Mouse (Mus musculus) heart, embryonic 12.5 days (tissue): ENCODE results near the gene Uhrf1bp1. TPM values are rescaled to one million over a fixed set of nuclear protein-coding genes. Genes with fewer than 3 reads are reported as not detected.

Source experiments
- ATAC-seq: fragments of 200-750 bp; cut with Nextera tagmentation; 2 replicates; pipeline ENCODE4 v1.8.0; 2017; ENCODE audit warnings: moderate TSS enrichment, moderate library complexity; ENCODE audit not compliant: insufficient number of reproducible peaks, low FRiP score
- H3K27ac ChIP-seq: fragments of 300-500 bp; sonication (generic); 2 replicates; pipeline ENCODE4 v1.5.1; 2016; ENCODE audit warnings: mild to moderate bottlenecking, moderate library complexity; ENCODE audit not compliant: poor library complexity, severe bottlenecking
- H3K27me3 ChIP-seq: fragments of 300-500 bp; sonication (generic); replicated peaks from 2 replicates; pipeline ENCODE4 v1.6.1; 2016; ENCODE audit warnings: mild to moderate bottlenecking, moderate library complexity
- H3K36me3 ChIP-seq: fragments of 300-500 bp; sonication (generic); 2 replicates; pipeline ENCODE4 v1.6.1; 2016; ENCODE audit warnings: mild to moderate bottlenecking, moderate library complexity
- H3K4me1 ChIP-seq: fragments of 300-500 bp; sonication (generic); replicated peaks from 2 replicates; pipeline ENCODE4 v1.6.1; 2016; ENCODE audit warnings: mild to moderate bottlenecking
- H3K4me2 ChIP-seq: fragments of 300-500 bp; sonication (generic); 2 replicates; pipeline ENCODE4 v1.6.1; 2016; ENCODE audit warnings: mild to moderate bottlenecking, moderate library complexity
- H3K4me3 ChIP-seq: fragments of 300-500 bp; sonication (generic); 2 replicates; pipeline ENCODE4 v1.5.1; 2016; ENCODE audit warnings: mild to moderate bottlenecking
- H3K9ac ChIP-seq: fragments of 300-500 bp; sonication (generic); 2 replicates; pipeline ENCODE4 v1.6.1; 2016; ENCODE audit warnings: mild to moderate bottlenecking, moderate library complexity
- H3K9me3 ChIP-seq: fragments of 300-500 bp; sonication (generic); replicated peaks from 2 replicates; pipeline ENCODE4 v1.6.1; 2016; ENCODE audit warnings: mild to moderate bottlenecking, moderate library complexity
- WGBS: fragments of 180-500 bp; shearing (Covaris S2); methylation state at CpG from one replicate; pipeline ENCODE4 v1.1.7; 2016; 5-methylcytosine and 5-hydroxymethylcytosine counted together
- polyA plus RNA-seq: library from polyadenylated mRNA; unstranded; fragments of >200 nt; fragmentation: Nextera tagmentation; extraction: Ambion mirVana; gene quantifications from 2 replicates; pipeline ENCODE4 v1.2.1, GENCODE M21; 2016

The Uhrf1bp1 gene
- polyA plus RNA-seq, 1 experiment from 2014 or later: 6.4 TPM

- H3K36me3 ChIP-seq: peaks cover 69% of the 10 kb centered on the region
- WGBS: 32% methylated on average over 3 of the region's 3 CpGs
- H3K9ac ChIP-seq: peak overlapping the region; percentile 37; the same call in 1 of the 2 replicates
- H3K9me3 ChIP-seq: no peaks in the 10 kb centered on the region
- H3K4me3 ChIP-seq: no peak overlapping the region
- ATAC-seq: no peak
- peak overlapping the region; percentile 49 for H3K27ac ChIP-seq
- no peak overlapping the region for H3K4me2 ChIP-seq
- peaks cover 9% of the 10 kb centered on the region for H3K4me1 ChIP-seq
- H3K27me3 ChIP-seq: no peaks in the 10 kb centered on the region
Observed at GRCm38 (mm10) chr17:27851076-27851475, 5.2 kb upstream of the Uhrf1bp1 start.

- Histone ChIP-seq H3K27me3 (no peaks in the 10 kb centered on the region), H3K36me3 (peaks cover 24% of the 10 kb centered on the region), H3K4me3 (peak overlapping the region; percentile 71), H3K9ac (peak overlapping the region; percentile 87), H3K9me3 (no peaks in the 10 kb centered on the region), H3K4me1 (peaks cover 38% of the 10 kb centered on the region), H3K4me2 (peak overlapping the region; percentile 88), H3K27ac (peak overlapping the region; percentile 68)
- ATAC-seq: peak; percentile 68
- 2% methylated on average over 52 of the region's 52 CpGs for WGBS
Observed at GRCm38 (mm10) chr17:27856798-27857648, 782 bp downstream of the Uhrf1bp1 start.

GRCm38 (mm10) chr17:27857649-27858475 lies 1.6 kb downstream of the Uhrf1bp1 start:
- WGBS: 35% methylated on average over 11 of the region's 11 CpGs
- H3K4me3 ChIP-seq: peak overlapping the region; percentile 71
- H3K9me3 ChIP-seq: no peaks in the 10 kb centered on the region
- H3K4me1 ChIP-seq: peaks cover 38% of the 10 kb centered on the region
- 0 out of 2 replicates have a peak overlapping the region, but pooled peaks have one; percentile 68 for H3K27ac ChIP-seq
- peaks cover 16% of the 10 kb centered on the region for H3K36me3 ChIP-seq
- H3K4me2 ChIP-seq: peak overlapping the region; percentile 88
- H3K27me3 ChIP-seq: no peaks in the 10 kb centered on the region
- H3K9ac ChIP-seq: peak overlapping the region; percentile 87
- ATAC-seq: no peak

DNA sequence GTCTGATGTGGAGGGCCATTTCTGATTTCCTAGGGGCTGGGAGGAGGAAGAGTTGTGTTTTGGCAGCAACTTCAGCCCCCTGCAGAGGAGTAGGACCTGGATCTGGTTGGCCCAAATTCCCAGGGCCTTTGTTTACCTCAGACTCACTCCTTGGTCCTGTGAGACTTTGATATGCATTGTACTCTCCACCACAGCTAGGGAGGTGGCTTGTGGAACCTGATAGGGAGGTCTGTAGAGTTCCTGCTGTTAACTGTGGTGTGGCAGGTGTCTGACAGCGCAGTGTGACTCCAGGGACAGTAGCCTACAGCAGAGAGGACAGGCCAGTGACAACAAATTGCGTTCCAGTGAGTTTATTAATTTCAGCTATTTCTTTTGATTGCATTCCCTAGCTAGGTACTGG lies 2.9 kb downstream of the Uhrf1bp1 start:
- Histone ChIP-seq H3K4me1 (peaks cover 38% of the 10 kb centered on the region), H3K9me3 (no peaks in the 10 kb centered on the region), H3K9ac (no peak overlapping the region), H3K4me2 (0 out of 2 replicates have a peak overlapping the region, but pooled peaks have one; percentile 88), H3K27me3 (no peaks in the 10 kb centered on the region), H3K27ac (no peak overlapping the region), H3K36me3 (peaks cover 5% of the 10 kb centered on the region; the same call in 1 of the 2 replicates), H3K4me3 (no peak overlapping the region)
- 49% methylated on average over 2 of the region's 2 CpGs for WGBS
- ATAC-seq: no peak

- Histone ChIP-seq H3K9me3 (no peaks in the 10 kb centered on the region), H3K27ac (no peak overlapping the region), H3K36me3 (peaks cover 4% of the 10 kb centered on the region; the same call in 1 of the 2 replicates), H3K9ac (no peak overlapping the region), H3K4me2 (no peak overlapping the region), H3K4me1 (peaks cover 18% of the 10 kb centered on the region), H3K4me3 (no peak overlapping the region), H3K27me3 (no peaks in the 10 kb centered on the region)
- WGBS: 82% methylated on average over 2 of the region's 2 CpGs
- no peak for ATAC-seq
Observed at GRCm38 (mm10) chr17:27865461-27865860, 9.2 kb downstream of the Uhrf1bp1 start.

DNA sequence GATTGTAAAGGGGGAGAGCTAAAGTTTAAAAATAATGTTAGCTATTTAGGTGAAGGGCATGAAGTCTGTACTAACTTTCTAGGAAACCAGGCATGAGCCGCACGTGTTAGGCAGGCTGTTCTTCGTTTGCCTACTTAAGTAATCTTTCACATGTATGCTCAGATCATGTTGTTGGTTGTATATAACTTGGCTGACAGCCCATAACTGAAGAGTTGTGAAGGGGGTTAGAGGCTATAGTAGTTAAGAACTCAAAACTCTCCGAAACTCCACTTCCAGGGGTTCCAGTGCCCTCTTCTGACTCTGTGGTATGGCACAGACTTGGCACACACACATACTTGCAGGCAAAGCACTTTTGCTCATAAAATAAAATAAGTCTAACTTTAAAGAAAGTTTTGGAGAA lies 10.5 kb downstream of the Uhrf1bp1 start:
- Histone ChIP-seq H3K27me3 (no peaks in the 10 kb centered on the region), H3K9me3 (no peaks in the 10 kb centered on the region), H3K36me3 (peaks cover 4% of the 10 kb centered on the region; the same call in 1 of the 2 replicates), H3K4me1 (peaks cover 11% of the 10 kb centered on the region; the same call in 1 of the 2 replicates), H3K9ac (no peak overlapping the region), H3K4me2 (no peak overlapping the region), H3K27ac (no peak overlapping the region), H3K4me3 (no peak overlapping the region)
- ATAC-seq: no peak
- 86% methylated on average over 4 of the region's 4 CpGs for WGBS

- peaks cover 6% of the 10 kb centered on the region; the same call in 1 of the 2 replicates for H3K36me3 ChIP-seq
- no peak overlapping the region for H3K9ac ChIP-seq
- H3K27me3 ChIP-seq: no peaks in the 10 kb centered on the region
- no peak overlapping the region for H3K4me3 ChIP-seq
- no peak for ATAC-seq
- no peaks in the 10 kb centered on the region for H3K9me3 ChIP-seq
- no peak overlapping the region for H3K27ac ChIP-seq
- no peak overlapping the region for H3K4me2 ChIP-seq
- WGBS: 94% methylated on average over 3 of the region's 3 CpGs
- peaks cover 19% of the 10 kb centered on the region for H3K4me1 ChIP-seq
Observed at GRCm38 (mm10) chr17:27871851-27872250, 15.6 kb downstream of the Uhrf1bp1 start.

- ATAC-seq: no peak
- H3K27ac ChIP-seq: no peak overlapping the region
- 77% methylated on average over 3 of the region's 3 CpGs for WGBS
Observed at GRCm38 (mm10) chr17:27873583-27873982, 17.3 kb downstream of the Uhrf1bp1 start.

GRCm38 (mm10) chr17:27874510-27874909 lies 18.3 kb downstream of the Uhrf1bp1 start:
- H3K4me3 ChIP-seq: no peak overlapping the region
- no peak overlapping the region for H3K9ac ChIP-seq
- H3K9me3 ChIP-seq: no peaks in the 10 kb centered on the region
- ATAC-seq: no peak
- H3K27ac ChIP-seq: no peak overlapping the region
- H3K36me3 ChIP-seq: peaks cover 16% of the 10 kb centered on the region; the same call in 1 of the 2 replicates
- H3K4me1 ChIP-seq: peaks cover 15% of the 10 kb centered on the region
- no peak overlapping the region for H3K4me2 ChIP-seq
- 43% methylated on average over 5 of the region's 5 CpGs for WGBS
- H3K27me3 ChIP-seq: no peaks in the 10 kb centered on the region

More at GRCm38 (mm10) chr17:27873583-27873982, 17.3 kb downstream of the Uhrf1bp1 start:
- Histone ChIP-seq H3K4me1 (peaks cover 15% of the 10 kb centered on the region), H3K4me2 (no peak overlapping the region), H3K27me3 (no peaks in the 10 kb centered on the region), H3K4me3 (no peak overlapping the region), H3K36me3 (peaks cover 8% of the 10 kb centered on the region; the same call in 1 of the 2 replicates), H3K9ac (no peak overlapping the region), H3K9me3 (no peaks in the 10 kb centered on the region)

GRCm38 (mm10) chr17:27881518-27881917 lies 25.3 kb downstream of the Uhrf1bp1 start:
- ATAC-seq: no peak
- 66% methylated on average over 11 of the region's 11 CpGs for WGBS
- H3K36me3 ChIP-seq: peaks cover 74% of the 10 kb centered on the region

DNA sequence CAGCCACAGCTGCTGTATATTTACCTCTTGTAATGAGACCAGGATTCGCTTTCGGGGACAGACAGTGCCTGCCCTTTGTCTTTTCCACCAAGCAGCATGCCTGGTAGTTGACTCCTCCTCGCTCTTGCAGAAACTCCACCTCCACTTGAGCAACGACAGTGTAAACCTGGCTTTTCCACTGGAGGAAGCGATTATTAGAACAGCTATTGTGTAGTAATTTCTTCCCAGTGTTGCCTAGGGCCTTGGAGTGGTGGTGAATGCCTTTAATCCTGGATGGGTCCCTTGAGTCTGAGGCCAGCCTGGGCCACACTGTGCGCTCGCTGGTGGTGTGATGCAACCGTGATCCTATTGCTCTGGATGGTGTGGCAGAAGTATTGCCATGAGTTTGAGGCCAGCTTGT lies 26.9 kb downstream of the Uhrf1bp1 start:
- H3K4me3 ChIP-seq: no peak overlapping the region
- H3K27me3 ChIP-seq: no peaks in the 10 kb centered on the region
- no peaks in the 10 kb centered on the region for H3K4me1 ChIP-seq
- H3K9me3 ChIP-seq: no peaks in the 10 kb centered on the region
- H3K9ac ChIP-seq: no peak overlapping the region
- 89% methylated on average over 8 of the region's 8 CpGs for WGBS
- no peak overlapping the region for H3K4me2 ChIP-seq
- peaks cover 84% of the 10 kb centered on the region for H3K36me3 ChIP-seq
- H3K27ac ChIP-seq: no peak overlapping the region
- ATAC-seq: no peak

More at GRCm38 (mm10) chr17:27881518-27881917, 25.3 kb downstream of the Uhrf1bp1 start:
- H3K27me3 ChIP-seq: no peaks in the 10 kb centered on the region
- no peaks in the 10 kb centered on the region for H3K9me3 ChIP-seq
- H3K27ac ChIP-seq: no peak overlapping the region
- H3K9ac ChIP-seq: no peak overlapping the region
- H3K4me3 ChIP-seq: no peak overlapping the region
- H3K4me1 ChIP-seq: no peaks in the 10 kb centered on the region
- no peak overlapping the region for H3K4me2 ChIP-seq
